Mouse (Mus musculus): ENCODE results near the gene Cd44.

Cd44 gene

GRCm38 (mm10) chr2:102872436-102872835 lies 29.0 kb downstream of the Cd44 start:
- no peak for DNase-seq (ENCODE audit: low read depth, low spot score)

GRCm38 (mm10) chr2:102868444-102868843 lies 33.0 kb downstream of the Cd44 start:
- DNase-seq (ENCODE audit: low read depth, low spot score), result no peak

GRCm38 (mm10) chr2:102867396-102868088 lies 33.9 kb downstream of the Cd44 start:
- DNase-seq (ENCODE audit: low read depth, low spot score), result no peak

- no peak for DNase-seq (ENCODE audit: low read depth, low spot score)
These were observed 34.9 kb downstream of the Cd44 start for GRCm38 (mm10) chr2:102866594-102866993.

- DNase-seq (ENCODE audit: low read depth, low spot score), result no peak
These were observed 36.1 kb downstream of the Cd44 start for GRCm38 (mm10) chr2:102865354-102865752.

GRCm38 (mm10) chr2:102864695-102865353 lies 36.6 kb downstream of the Cd44 start:
- DNase-seq (ENCODE audit: low read depth, low spot score), result no peak

GRCm38 (mm10) chr2:102864036-102864435 lies 37.4 kb downstream of the Cd44 start:
- no peak for DNase-seq (ENCODE audit: low read depth, low spot score)

GRCm38 (mm10) chr2:102863583-102863982 lies 37.9 kb downstream of the Cd44 start:
- DNase-seq (ENCODE audit: low read depth, low spot score), result no peak

- no peak for DNase-seq (ENCODE audit: low read depth, low spot score)
These were observed 38.8 kb downstream of the Cd44 start for GRCm38 (mm10) chr2:102862706-102863105.

GRCm38 (mm10) chr2:102858271-102858670 lies 43.2 kb downstream of the Cd44 start:
- DNase-seq (ENCODE audit: low read depth, low spot score), result no peak

- DNase-seq (ENCODE audit: low read depth, low spot score), result no peak
These were observed 48.2 kb downstream of the Cd44 start for GRCm38 (mm10) chr2:102853297-102853696.

- no peak for DNase-seq (ENCODE audit: low read depth, low spot score)
These were observed 49.5 kb downstream of the Cd44 start for GRCm38 (mm10) chr2:102851936-102852477.

GRCm38 (mm10) chr2:102850026-102850425 lies 51.4 kb downstream of the Cd44 start:
- DNase-seq (ENCODE audit: low read depth, low spot score), result no peak

GRCm38 (mm10) chr2:102848811-102849433 lies 52.5 kb downstream of the Cd44 start:
- DNase-seq (ENCODE audit: low read depth, low spot score), result no peak

GRCm38 (mm10) chr2:102841231-102841630 lies 60.2 kb downstream of the Cd44 start:
- DNase-seq (ENCODE audit: low read depth, low spot score), result no peak

- DNase-seq (ENCODE audit: low read depth, low spot score), result no peak
These were observed 63.3 kb downstream of the Cd44 start for GRCm38 (mm10) chr2:102838179-102838578.

- DNase-seq (ENCODE audit: low read depth, low spot score), result no peak
These were observed 69.9 kb downstream of the Cd44 start for GRCm38 (mm10) chr2:102831547-102831946.

- no peak for DNase-seq (ENCODE audit: low read depth, low spot score)
These were observed 72.3 kb downstream of the Cd44 start for GRCm38 (mm10) chr2:102829201-102829600.

GRCm38 (mm10) chr2:102828381-102828780 lies 73.1 kb downstream of the Cd44 start:
- no peak for DNase-seq (ENCODE audit: low read depth, low spot score)

- DNase-seq (ENCODE audit: low read depth, low spot score), result no peak
These were observed 73.6 kb downstream of the Cd44 start for GRCm38 (mm10) chr2:102827841-102828240.

- DNase-seq (ENCODE audit: low read depth, low spot score), result no peak
These were observed 75.4 kb downstream of the Cd44 start for GRCm38 (mm10) chr2:102825961-102826633.

- no peak for DNase-seq (ENCODE audit: low read depth, low spot score)
These were observed 79.4 kb downstream of the Cd44 start for GRCm38 (mm10) chr2:102822036-102822435.

Data from WW6 (cell line).